Mouse (Mus musculus) macrophage (primary cell): ENCODE data around the gene Cbx1. TPM values are rescaled to one million over a fixed set of nuclear protein-coding genes. Genes with fewer than 3 reads are reported as not detected.
"Not testable (repeated sequence)": the region's sequence is repeated elsewhere in the genome, so short reads cannot be mapped to it uniquely, and the experiment has no call there.

Experiments
- H3K27ac ChIP-seq: fragments of 350-480 bp; formaldehyde crosslinking; 2 replicates; pipeline ENCODE4 v1.9.0; 2021
- H3K36me3 ChIP-seq: fragments of 350-480 bp; formaldehyde crosslinking; 2 replicates; pipeline ENCODE4 v1.9.0; 2021; ENCODE audit errors: inconsistent target
- H3K4me3 ChIP-seq: fragments of 350-480 bp; formaldehyde crosslinking; 2 replicates; pipeline ENCODE4 v1.9.0; 2021; ENCODE audit errors: inconsistent target
- H3K79me2 ChIP-seq: fragments of 350-480 bp; formaldehyde crosslinking; 2 replicates; pipeline ENCODE4 v1.9.0; 2021; ENCODE audit errors: inconsistent target
- WGBS: methylation state at CpG from one replicate; pipeline ENCODE4 v1.1.7; 2026; ENCODE audit warnings: inconsistent platforms; ENCODE audit not compliant: missing documents; 5-methylcytosine and 5-hydroxymethylcytosine counted together
- polyA plus RNA-seq: library from polyadenylated mRNA; stranded (reverse); fragments of 250-400 nt; gene quantifications from 3 replicates; pipeline ENCODE4 v1.2.4, GENCODE M21; 2018; ENCODE audit warnings: inconsistent platforms

The Cbx1 gene
- polyA plus RNA-seq, 1 experiment from 2014 or later = 73.7 TPM

DNA sequence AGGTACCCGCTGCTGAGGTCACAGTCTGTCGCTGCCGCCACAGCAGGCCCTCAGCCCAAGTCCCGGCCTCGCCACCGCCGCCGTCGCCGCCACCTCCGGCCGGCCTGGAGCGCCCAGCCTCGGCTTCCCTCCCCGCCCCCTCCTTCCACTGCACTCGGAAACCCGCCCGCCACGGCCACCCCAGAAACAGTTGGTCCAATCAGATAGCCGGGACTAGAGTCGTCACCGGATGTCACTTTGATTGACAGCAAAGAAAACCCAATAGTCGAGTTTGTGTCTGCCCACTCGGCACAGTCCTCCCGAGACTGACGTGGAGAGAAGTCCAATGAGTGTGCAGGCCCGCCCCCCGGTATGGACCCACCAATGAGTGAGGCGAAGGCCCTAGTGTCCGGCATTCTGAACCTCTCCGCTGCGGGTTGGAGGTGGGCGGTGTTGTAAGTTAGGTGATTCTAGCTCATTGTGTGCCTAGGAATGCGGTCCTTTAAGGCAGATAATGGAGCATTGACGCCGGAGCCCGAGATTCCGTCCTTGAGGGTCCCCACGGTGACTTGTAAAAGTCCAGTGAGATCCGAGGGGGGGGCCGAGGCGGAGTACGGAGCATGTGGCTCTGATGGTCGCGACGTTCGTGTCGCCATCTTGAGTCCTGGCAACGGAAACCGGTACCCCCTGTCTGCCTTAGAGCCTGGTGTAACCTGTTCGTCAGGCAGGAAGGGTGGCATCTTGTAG lies 41.0 kb downstream of the Cbx1 start, which contains the start of gene Nfe2l1:
Gene Nfe2l1, minus strand, starts transcription at position 156 of the 726 bp plus-strand sequence.
- H3K27ac ChIP-seq = peak within 1 kb of the TSS; percentile 89
- peak within 1 kb of the TSS; percentile 77 for H3K4me3 ChIP-seq
- H3K79me2 ChIP-seq = peaks cover 43% of the 10 kb centered on the region
- H3K36me3 ChIP-seq = no peaks in the 10 kb centered on the region
- WGBS = under 1% methylated on average over 48 of the region's 51 CpGs

DNA sequence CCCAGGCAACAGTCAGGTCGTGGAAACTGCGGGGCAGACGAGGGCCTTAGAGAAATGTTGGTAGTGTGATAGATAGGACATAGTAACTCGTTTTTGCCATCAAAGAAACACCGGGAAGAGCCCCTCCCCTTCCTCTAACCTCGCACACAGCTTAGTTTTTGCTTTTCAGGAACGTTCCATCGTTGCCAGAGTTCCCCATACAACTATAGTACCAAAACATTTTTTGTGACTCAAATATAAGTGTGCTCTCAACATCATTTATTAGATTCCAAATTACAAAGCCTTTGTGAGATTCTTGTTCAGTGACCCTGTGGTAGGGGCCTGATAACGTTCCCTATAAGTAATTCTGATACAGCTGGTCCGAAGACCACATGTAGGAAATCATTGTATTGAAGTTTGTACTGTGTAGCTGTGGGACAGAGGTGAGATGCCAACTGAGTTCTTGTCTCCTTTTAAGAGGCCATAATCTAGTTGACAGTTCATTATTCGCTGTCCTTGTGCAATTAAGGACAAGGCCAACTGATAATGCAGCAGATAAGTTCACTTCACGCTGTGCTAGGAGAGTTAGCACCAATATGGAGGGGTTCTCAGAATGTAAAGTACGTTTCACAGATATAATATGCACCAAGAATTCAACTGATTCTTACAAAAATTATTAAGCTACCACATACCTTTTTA lies 41.8 kb downstream of the Cbx1 start:
- WGBS = 29% methylated on average over 13 of the region's 13 CpGs

DNA sequence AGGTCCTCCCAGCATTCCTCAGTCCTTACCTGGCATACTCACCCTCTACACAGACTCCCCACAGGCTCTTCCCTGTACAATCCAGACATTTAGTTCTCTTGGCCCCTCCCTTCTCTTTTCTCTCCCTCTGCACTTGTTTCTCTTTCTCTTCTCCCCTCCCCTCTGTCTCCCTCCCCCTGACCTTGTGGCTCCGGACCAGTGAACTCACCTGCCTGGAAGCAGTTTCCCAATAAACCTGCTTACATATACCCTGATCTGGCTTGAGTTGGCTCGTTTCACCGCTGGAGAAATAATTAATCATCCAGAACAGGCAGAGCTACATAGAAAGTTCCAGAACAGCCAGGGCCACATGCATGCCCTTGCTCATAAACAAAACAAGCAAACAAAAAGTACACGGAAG lies 42.6 kb downstream of the Cbx1 start:
- H3K79me2 ChIP-seq = peaks cover 27% of the 10 kb centered on the region

More for the DNA sequence above, 41.8 kb downstream of the Cbx1 start:
- Histone ChIP-seq H3K36me3 (no peaks in the 10 kb centered on the region), H3K27ac (peak overlapping the region; percentile 89), H3K4me3 (peak overlapping the region; percentile 72), H3K79me2 (peaks cover 36% of the 10 kb centered on the region)

DNA sequence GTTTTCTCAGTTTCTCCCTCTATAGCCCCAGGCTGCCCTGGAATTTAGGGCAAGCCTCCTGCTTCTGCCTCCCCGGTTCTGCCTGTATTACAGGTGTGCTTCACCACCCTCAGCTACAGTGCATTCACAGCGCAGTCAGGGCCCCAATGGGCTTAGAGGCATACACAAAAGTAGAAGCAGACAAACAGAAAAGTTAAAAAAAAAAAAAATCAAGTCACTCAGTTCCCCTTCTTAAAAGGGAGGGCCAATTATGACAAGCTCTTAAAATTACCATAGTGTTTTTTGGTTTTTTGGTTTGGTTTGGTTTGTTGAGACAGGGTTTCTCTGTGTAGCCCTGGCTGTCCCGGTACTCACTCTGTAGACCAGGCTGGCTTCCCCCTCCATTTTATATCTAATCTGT lies 43.6 kb downstream of the Cbx1 start:
- no peak overlapping the region for H3K27ac ChIP-seq
- WGBS = 98% methylated on average over 3 of the region's 3 CpGs
- H3K4me3 ChIP-seq = no peak overlapping the region
- H3K79me2 ChIP-seq = peaks cover 17% of the 10 kb centered on the region
- H3K36me3 ChIP-seq = no peaks in the 10 kb centered on the region

More for the DNA sequence above, 42.6 kb downstream of the Cbx1 start:
- 95% methylated on average over 4 of the region's 4 CpGs for WGBS
- Histone ChIP-seq H3K36me3 (no peaks in the 10 kb centered on the region), H3K4me3 (no peak overlapping the region), H3K27ac (no peak overlapping the region)

DNA sequence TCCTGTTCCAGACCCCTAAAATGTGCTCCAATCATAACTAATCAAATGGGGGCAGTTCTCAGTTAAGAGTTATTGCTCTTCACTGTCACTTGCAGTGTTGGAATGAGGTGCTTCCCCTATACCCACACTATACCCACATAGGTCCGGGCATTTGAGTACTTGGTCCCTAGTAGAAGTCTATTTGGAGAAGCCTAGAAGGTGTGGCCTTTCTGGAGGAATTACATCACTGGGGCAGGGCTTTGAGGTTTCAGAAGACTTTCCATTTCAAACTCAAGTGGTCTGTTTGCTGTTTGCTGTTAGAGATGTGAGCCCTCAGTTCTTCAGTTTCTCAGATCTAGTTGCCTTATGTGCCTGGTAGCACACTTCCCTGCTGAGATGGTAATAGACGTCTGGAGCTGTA lies 44.0 kb downstream of the Cbx1 start:
- Histone ChIP-seq H3K27ac (no peak overlapping the region), H3K36me3 (no peaks in the 10 kb centered on the region), H3K4me3 (no peak overlapping the region), H3K79me2 (peaks cover 13% of the 10 kb centered on the region)
- WGBS = 48% methylated on average over 2 of the region's 2 CpGs

DNA sequence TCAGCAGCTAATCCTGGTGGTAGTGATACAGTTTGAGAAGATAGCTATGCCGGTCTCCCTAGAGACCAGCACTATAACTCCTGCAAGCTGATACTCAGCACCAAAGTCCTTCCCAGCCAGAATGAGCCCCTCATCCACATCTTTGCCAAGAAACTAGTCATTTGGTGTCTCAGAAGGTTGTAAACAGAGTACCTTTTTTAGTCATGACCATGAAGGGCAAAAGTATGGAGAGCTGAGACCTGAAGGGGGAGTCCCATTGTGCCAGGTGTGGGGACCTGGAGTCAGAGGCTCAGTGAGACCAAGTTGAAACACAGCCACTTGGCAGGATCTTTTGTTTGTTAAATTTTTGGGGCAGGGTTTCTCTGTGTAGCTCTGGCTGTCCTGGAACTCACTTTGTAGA lies 45.2 kb downstream of the Cbx1 start:
- Histone ChIP-seq H3K36me3 (no peaks in the 10 kb centered on the region), H3K79me2 (peaks cover 1% of the 10 kb centered on the region; the same call in 1 of the 2 replicates), H3K4me3 (no peak overlapping the region), H3K27ac (no peak overlapping the region)
- WGBS = 94% methylated on average over 1 of the region's 1 CpGs

DNA sequence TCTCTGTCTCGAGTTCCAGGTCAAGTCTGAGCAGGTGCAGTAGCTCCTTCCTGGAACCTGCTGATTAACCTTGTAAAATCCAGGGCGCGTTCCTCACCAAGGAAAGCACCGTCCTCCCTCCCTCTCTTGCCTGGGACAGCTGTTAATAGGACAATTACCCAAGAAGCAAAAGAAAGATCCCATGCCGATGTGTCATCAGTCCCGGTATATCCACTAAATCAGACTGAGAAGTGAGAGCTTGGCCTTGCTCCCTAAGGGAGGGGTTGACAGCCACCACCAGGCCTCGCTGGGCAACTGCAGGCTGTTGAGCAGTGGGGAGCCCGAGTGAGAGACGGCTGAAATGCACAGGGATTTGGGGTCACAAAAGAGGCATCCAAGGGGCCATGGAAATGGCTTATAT lies 48.4 kb downstream of the Cbx1 start:
- H3K36me3 ChIP-seq = no peaks in the 10 kb centered on the region
- H3K27ac ChIP-seq = peak overlapping the region; percentile 55
- 55% methylated on average over 9 of the region's 9 CpGs for WGBS

DNA sequence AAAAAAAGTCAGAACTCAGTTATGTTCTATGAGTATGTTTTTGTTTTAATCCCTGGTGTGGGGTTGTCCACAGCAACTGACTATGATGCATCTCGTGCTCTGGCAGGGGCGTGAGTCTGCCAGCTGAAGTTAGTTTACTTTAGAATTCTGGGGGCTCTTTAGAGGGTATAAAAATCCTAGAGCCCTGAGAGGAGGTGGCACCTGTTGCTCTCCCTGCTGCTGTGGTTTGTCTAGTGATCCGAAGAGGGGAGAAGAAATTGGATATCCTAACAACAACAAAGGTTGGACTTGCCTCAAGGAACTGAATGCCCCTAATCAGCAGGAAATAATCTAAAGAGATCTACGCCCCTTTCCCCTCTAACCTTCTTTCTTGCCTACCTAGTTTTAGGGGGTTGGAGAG lies 49.4 kb downstream of the Cbx1 start:
- Histone ChIP-seq H3K4me3 (no peak overlapping the region), H3K27ac (no peak overlapping the region), H3K36me3 (no peaks in the 10 kb centered on the region), H3K79me2 (no peaks in the 10 kb centered on the region)
- WGBS = 84% methylated on average over 4 of the region's 4 CpGs

More for the DNA sequence above, 48.4 kb downstream of the Cbx1 start:
- Histone ChIP-seq H3K79me2 (no peaks in the 10 kb centered on the region), H3K4me3 (no peak overlapping the region)

DNA sequence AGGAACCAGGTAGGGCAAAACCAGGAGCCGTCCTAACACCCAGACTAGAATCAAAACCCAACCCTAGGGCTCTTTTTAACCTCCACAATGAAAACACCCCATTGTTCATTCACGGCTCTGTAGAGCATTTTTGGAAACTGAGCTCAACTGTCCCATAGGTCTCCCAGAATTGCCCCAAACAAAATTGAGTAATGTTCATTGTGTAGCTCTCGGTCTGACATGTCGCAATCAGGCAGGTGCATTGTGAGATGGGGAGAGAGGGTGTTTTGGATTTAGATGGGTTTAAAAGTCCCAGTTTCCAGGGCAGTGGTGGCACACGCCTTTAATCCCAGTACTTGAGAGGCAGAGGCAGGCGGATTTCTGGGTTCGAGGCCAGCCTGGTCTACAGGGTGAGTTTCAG lies 50.5 kb downstream of the Cbx1 start:
- WGBS = 81% methylated on average over 7 of the region's 7 CpGs
- H3K4me3 ChIP-seq = no peak overlapping the region
- H3K36me3 ChIP-seq = no peaks in the 10 kb centered on the region
- no peaks in the 10 kb centered on the region for H3K79me2 ChIP-seq
- H3K27ac ChIP-seq = no peak overlapping the region

DNA sequence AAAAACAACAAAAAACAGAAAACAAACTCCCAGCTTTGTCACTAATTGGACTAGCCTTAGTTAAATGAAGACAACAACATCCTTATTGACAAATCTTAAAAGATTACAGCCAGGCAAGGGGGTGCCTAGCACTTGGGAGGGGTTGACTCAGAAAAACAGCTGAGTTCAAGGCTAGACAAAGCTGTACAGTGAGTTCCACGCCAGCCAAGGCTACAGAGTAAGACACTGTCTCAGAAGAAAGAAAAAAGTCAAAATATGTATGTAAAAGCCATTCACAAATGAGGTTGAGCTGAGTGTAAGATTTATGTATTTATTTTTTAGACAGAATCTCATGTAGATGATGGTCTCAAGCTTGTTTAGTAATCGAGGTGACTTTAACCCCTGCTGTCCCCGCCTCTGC lies 51.0 kb downstream of the Cbx1 start:
- H3K79me2 ChIP-seq = no peaks in the 10 kb centered on the region
- H3K4me3 ChIP-seq = no peak overlapping the region
- no peaks in the 10 kb centered on the region for H3K36me3 ChIP-seq
- WGBS = 85% methylated on average over 3 of the region's 3 CpGs
- H3K27ac ChIP-seq = no peak overlapping the region

DNA sequence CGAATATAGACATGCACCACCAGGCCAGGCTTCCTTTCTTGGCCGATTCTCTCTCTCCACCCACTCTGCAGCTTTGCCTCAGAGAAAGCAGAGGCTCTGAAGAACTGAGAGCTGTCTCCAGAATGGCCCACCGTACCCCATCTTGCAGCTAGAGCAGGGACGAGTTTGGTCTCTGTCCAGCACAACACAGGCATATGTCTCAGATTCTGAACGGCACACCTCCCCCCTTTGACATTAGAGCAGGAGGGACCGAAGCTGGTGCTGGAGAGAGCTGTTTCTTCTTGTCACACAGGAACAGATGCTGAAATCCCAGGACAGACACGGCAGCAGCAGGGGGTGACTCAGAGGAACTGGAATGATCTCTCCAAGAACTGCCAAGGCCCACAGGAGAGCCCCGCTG lies 51.4 kb downstream of the Cbx1 start:
- no peak overlapping the region for H3K27ac ChIP-seq
- 84% methylated on average over 8 of the region's 8 CpGs for WGBS
- H3K79me2 ChIP-seq = no peaks in the 10 kb centered on the region
- H3K4me3 ChIP-seq = no peak overlapping the region
- H3K36me3 ChIP-seq = no peaks in the 10 kb centered on the region

DNA sequence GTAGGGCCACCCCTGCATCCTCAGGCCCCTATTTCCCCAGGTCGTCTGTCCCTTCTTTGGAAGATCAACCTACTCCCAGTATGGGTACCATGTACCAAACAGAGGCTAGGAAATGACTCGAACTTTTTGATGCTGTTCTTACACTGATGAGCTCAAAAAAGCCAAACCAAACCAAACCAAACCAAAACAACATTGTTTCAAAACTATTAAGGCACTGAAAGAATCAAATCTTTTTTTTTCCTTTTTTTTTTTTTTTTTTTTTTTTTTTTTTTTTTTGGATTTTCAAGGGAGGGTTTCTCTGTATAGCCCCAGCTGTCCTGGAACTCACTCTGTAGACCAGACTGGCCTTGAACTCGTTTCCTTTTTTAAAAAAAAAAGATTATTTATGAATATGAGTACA lies 54.7 kb downstream of the Cbx1 start:
- Histone ChIP-seq H3K27ac (no peak overlapping the region), H3K4me3 (no peak overlapping the region), H3K36me3 (no peaks in the 10 kb centered on the region), H3K79me2 (no peaks in the 10 kb centered on the region)
- WGBS = 75% methylated on average over 3 of the region's 3 CpGs

DNA sequence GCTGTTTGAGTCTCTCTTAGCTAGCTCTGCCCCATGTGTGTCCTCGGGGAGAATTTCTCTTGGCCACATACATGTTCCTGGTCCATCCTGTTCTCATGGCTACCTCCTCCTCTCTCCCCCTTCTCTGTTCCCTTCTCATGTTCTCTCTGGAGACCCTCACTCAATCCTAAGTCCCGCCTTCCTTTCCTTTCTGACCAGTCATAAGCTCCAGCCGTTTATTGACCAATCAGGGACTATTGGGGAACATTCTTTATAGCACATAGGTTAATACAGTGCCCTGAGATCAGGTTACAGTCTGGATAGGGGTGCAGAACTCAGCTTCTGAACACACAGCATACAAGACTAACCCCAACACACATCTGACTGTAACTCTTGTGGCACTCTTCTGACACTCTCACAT lies 58.3 kb downstream of the Cbx1 start:
- no peaks in the 10 kb centered on the region for H3K79me2 ChIP-seq
- H3K4me3 ChIP-seq = no peak overlapping the region
- no peak overlapping the region for H3K27ac ChIP-seq
- WGBS = 79% methylated on average over 3 of the region's 3 CpGs
- no peaks in the 10 kb centered on the region for H3K36me3 ChIP-seq

DNA sequence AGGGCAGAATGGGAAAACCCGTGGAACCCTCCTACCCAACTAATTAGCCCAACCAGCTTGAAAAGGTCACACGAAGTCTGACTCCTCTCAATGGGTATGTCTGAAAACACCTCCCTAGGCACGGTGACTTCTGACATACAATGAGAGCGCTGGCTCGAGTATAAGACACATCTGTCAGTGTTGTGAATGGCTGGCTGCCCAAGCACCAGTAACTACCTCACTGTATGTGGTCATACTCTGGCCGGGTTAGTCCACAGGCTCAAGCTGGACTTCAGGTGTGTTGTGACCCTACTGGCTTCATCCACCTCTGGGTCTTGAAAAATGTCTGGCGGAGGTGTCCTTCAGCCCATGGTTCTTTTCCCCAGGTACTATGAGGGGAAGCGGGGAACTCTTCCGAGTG lies 59.8 kb downstream of the Cbx1 start:
- H3K4me3 ChIP-seq = no peak overlapping the region
- no peaks in the 10 kb centered on the region for H3K36me3 ChIP-seq
- 83% methylated on average over 9 of the region's 9 CpGs for WGBS
- no peak overlapping the region for H3K27ac ChIP-seq
- no peaks in the 10 kb centered on the region for H3K79me2 ChIP-seq

DNA sequence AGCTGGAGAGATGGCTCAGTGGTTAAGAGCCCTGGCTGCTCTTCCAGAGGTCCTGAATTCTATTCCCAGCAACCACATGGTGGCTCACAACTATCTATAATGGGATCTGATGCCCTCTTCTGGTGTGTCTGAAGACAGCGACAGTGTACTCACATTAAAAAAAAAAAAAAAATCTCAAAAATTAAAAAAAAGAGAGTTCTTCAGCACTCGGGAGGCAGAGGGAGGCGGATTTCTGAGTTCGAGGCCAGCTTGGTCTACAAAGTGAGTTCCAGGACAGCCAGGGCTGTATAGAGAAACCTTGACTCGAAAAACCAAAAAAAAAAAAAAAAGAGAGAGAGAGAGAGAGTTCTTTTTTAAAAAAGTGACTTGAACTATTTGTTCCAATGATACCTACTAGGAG lies 60.2 kb downstream of the Cbx1 start:
- H3K27ac ChIP-seq, H3K79me2 ChIP-seq, H3K36me3 ChIP-seq: not testable (repeated sequence)
- H3K4me3 ChIP-seq = peak overlapping the region; percentile 13; the same call in 1 of the 2 replicates
- WGBS = 81% methylated on average over 4 of the region's 5 CpGs
